Mouse (Mus musculus) kidney, postnatal 0 days (tissue): ENCODE data around the gene Oxnad1. TPM values are rescaled to one million over a fixed set of nuclear protein-coding genes. Genes with fewer than 3 reads are reported as not detected.

Experiments used
- ATAC-seq: fragments of 200-750 bp; cut with Nextera tagmentation; replicated peaks from 2 replicates; pipeline ENCODE4 v1.8.0; 2017; ENCODE audit warnings: low read depth, moderate number of reproducible peaks, moderate TSS enrichment, moderate library complexity; ENCODE audit not compliant: low FRiP score
- DNase-seq: peaks from one replicate; pipeline ENCODE4 v3.0.0-alpha.2; 2016; ENCODE audit warnings: low spot score
- H3K27ac ChIP-seq: fragments of 300-500 bp; sonication (generic); 2 replicates; pipeline ENCODE4 v1.5.1; 2014; ENCODE audit warnings: mild to moderate bottlenecking
- H3K27me3 ChIP-seq: fragments of 300-500 bp; sonication (generic); 2 replicates; pipeline ENCODE4 v1.6.1; 2014; ENCODE audit warnings: low read length, mixed read lengths; ENCODE audit not compliant: insufficient read depth
- H3K36me3 ChIP-seq: fragments of 300-500 bp; sonication (generic); 2 replicates; pipeline ENCODE4 v1.6.1; 2014; ENCODE audit warnings: low read length, mixed read lengths; ENCODE audit not compliant: insufficient read depth
- H3K4me1 ChIP-seq: fragments of 300-500 bp; sonication (generic); replicated peaks from 2 replicates; pipeline ENCODE4 v1.6.1; 2014; ENCODE audit warnings: antibody characterized with exemption, low read length, mixed read lengths; ENCODE audit not compliant: insufficient read depth
- H3K4me2 ChIP-seq: fragments of 300-500 bp; sonication (generic); 2 replicates; pipeline ENCODE4 v1.6.1; 2014; ENCODE audit warnings: mild to moderate bottlenecking, low read length, moderate library complexity, mixed read lengths
- H3K4me3 ChIP-seq: fragments of 300-500 bp; sonication (generic); replicated peaks from 2 replicates; pipeline ENCODE4 v1.5.1; 2014; ENCODE audit warnings: low read depth, low read length
- H3K9ac ChIP-seq: fragments of 300-500 bp; sonication (generic); 2 replicates; pipeline ENCODE4 v1.6.1; 2014; ENCODE audit warnings: low read depth, low read length
- H3K9me3 ChIP-seq: fragments of 300-500 bp; sonication (generic); replicated peaks from 2 replicates; pipeline ENCODE4 v1.6.1; 2016; ENCODE audit warnings: low read length, inconsistent platforms, mixed read lengths
- CTCF ChIP-seq: IDR thresholded peaks from 2 replicates; pipeline ENCODE4 v1.5.1; 2016; ENCODE audit warnings: antibody characterized with exemption, low read depth, mild to moderate bottlenecking, moderate library complexity
- WGBS: fragments of 180-500 bp; shearing (Covaris S2); extraction: QIAGEN DNeasy Blood & Tissue Kit; methylation state at CpG from one replicate; pipeline ENCODE4 v1.1.7; 2014; 5-methylcytosine and 5-hydroxymethylcytosine counted together
- polyA plus RNA-seq: library from polyadenylated mRNA; unstranded; fragments of >200 nt; fragmentation: Nextera tagmentation; extraction: Ambion mirVana; gene quantifications from 2 replicates; pipeline ENCODE4 v1.2.1, GENCODE M21; 2015

Gene Oxnad1
- polyA plus RNA-seq, 1 experiment from 2014 or later: 31.6 TPM

DNA sequence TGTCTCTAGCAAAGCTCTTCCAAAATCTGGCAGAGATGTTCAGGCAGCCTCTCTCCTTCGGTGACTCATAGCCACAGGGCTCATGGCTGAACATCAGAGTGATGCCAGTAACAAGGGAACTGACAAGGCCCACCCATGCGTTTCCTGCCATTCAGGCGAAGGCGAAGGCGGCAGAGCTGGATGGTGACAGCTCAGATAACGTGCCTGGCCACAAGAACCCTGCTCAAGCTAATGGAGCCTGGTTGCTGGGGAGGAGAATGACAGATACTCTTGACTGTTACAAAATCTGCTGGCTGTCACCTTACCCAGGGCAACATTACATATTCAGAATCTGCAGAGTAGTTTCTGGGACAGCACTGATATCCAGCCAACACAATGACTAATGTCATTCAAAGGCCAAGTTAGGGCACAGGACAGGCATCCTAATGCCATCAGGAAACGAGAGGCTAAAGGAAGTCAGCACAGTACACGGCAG lies 11.9 kb upstream of the Oxnad1 start:
- H3K27ac ChIP-seq: no peak overlapping the region; the same call in 1 of the 2 replicates

DNA sequence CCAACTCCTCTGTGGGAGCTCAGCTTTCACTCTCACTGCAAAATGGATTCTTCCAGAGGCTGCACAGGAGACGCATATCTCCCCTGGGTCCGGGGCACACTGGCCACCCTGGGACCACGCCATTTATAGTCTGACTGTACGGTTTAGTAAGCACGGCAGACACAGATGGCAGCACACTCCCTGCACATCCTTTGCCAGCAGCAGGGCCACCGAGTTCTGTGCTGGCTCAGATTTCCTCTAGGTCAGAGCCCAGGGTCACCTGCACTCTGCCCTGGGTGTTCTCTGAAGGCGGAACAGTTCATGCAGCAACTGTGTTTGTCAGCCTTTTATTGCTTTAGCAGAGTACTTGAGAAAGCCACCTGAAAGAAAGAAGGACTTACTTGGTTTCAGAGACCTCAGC lies 11.3 kb upstream of the Oxnad1 start:
- peak; percentile 73 for ATAC-seq
- H3K4me3 ChIP-seq: no peak overlapping the region
- H3K4me2 ChIP-seq: no peak overlapping the region
- 19% methylated on average over 7 of the region's 7 CpGs for WGBS
- no peaks in the 10 kb centered on the region for H3K27me3 ChIP-seq
- no peaks in the 10 kb centered on the region for H3K36me3 ChIP-seq
- TF ChIP-seq CTCF: no peak
- H3K9ac ChIP-seq: no peak overlapping the region
- H3K27ac ChIP-seq: no peak overlapping the region; the same call in 1 of the 2 replicates
- no peaks in the 10 kb centered on the region for H3K4me1 ChIP-seq
- H3K9me3 ChIP-seq: no peaks in the 10 kb centered on the region
- DNase-seq: peak; percentile 65

More for the DNA sequence above, 11.9 kb upstream of the Oxnad1 start:
- H3K4me1 ChIP-seq: no peaks in the 10 kb centered on the region
- H3K9me3 ChIP-seq: no peaks in the 10 kb centered on the region
- WGBS: 37% methylated on average over 8 of the region's 8 CpGs
- H3K4me3 ChIP-seq: no peak overlapping the region
- no peaks in the 10 kb centered on the region for H3K27me3 ChIP-seq
- H3K9ac ChIP-seq: no peak overlapping the region
- DNase-seq (peak; percentile 32), ATAC-seq (peak; percentile 23; the same call in 1 of the 2 replicates)
- H3K4me2 ChIP-seq: no peak overlapping the region
- no peak for TF ChIP-seq CTCF
- no peaks in the 10 kb centered on the region for H3K36me3 ChIP-seq

DNA sequence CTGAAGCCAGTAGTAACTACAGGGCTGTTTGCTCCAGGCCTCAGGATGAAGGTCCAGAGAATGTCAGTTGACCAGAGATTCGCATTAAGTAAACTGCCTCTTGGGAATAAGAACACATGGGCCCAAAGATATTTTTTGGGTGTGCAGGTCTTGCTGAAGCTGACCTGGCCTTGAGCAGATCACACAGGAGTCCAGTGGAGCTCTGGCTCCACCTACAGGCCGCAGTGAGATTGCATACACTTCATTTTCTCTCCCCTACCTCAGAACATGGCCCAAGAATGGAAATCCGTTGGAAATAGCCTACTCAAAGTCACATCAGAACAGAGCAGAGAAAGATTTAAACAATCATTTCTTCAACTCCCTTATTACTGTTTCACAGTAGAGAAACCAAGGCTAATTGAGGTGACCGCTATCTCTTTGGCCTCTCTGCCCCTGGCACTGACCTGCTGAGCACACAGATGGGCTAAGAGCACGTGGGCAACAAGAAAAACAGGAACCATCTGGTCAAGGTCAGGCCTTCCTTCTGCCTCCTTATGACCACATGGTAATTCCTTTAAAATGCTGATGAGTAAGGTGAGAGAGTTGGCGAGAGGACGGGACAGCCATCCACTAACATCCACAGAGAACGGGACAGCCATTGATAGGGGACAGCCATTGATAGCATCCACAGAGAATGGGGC lies 8.1 kb upstream of the Oxnad1 start:
- Histone ChIP-seq H3K4me3 (no peak overlapping the region), H3K9ac (no peak overlapping the region), H3K27me3 (no peaks in the 10 kb centered on the region), H3K4me1 (no peaks in the 10 kb centered on the region), H3K9me3 (no peaks in the 10 kb centered on the region), H3K4me2 (no peak overlapping the region), H3K36me3 (peaks cover 6% of the 10 kb centered on the region), H3K27ac (no peak overlapping the region)
- WGBS: 41% methylated on average over 8 of the region's 8 CpGs
- peak; percentile 97 for TF ChIP-seq CTCF
- ATAC-seq: 0 out of 2 replicates have a peak, but pooled peaks have one; percentile 33
- peak; percentile 80 for DNase-seq

DNA sequence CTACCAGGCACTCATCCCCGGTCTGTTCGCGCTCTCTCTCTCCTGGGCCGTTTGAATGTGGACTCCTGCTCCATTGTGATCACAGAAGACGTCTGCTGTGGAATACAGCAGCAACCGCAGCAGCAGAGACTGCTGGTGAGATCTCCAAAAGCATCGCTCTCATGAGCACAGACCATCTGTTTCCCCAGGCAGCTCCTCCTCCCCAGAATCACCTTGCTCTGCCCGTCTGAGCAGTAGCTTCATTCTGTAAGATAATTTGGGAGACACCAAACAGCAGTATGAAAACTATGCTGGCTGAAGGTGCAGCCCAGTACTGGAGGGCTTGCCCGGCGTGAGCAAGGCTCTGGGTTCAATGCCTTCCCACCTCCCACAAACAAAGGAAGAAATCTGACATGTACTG lies 4.1 kb upstream of the Oxnad1 start:
- Histone ChIP-seq H3K9ac (no peak overlapping the region), H3K9me3 (no peaks in the 10 kb centered on the region), H3K36me3 (peaks cover 17% of the 10 kb centered on the region), H3K27ac (no peak overlapping the region), H3K27me3 (no peaks in the 10 kb centered on the region), H3K4me1 (no peaks in the 10 kb centered on the region), H3K4me2 (no peak overlapping the region), H3K4me3 (no peak overlapping the region)
- TF ChIP-seq CTCF: no peak
- ATAC-seq (no peak), DNase-seq (no peak)
- 84% methylated on average over 10 of the region's 10 CpGs for WGBS

DNA sequence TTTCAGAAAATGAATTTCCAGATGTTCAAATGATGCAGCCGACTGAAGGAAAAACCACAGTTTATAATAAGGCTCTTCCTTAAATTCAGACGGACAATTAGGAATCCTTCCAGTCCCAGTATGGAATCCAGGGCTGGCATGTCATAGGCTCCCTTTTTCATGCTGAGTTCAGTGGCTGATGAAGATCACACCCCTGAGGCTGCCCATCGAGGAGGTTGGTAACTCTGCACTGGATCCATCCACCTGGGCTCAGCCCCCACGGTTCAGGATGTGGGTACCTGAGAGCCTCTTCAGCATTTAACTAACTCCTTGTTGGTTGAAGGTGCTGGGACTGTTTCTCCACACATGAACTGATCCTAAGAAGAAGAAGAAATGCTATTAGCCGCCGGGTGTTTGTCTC lies 2.3 kb upstream of the Oxnad1 start:
- 96% methylated on average over 6 of the region's 6 CpGs for WGBS

DNA sequence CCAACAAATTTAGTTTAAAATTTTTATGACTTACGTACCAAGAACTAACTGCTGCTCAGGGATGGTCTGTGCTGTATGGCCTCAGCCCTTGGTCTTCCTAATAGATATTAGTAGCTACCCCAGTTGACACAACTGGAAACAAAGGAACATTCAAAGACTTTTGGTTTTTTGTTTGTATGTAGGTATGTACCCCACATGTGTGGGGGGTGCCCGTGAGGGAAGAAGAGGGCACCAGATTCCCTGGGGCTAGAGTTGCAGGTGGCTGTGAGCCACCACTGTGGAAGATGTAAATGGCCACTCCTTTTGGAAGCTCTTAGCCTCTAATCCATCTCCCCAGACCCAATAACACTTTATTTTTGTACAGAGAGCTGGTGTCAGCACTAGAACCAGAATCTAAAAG lies 1.7 kb upstream of the Oxnad1 start:
- Histone ChIP-seq H3K27ac (no peak overlapping the region), H3K9ac (no peak overlapping the region), H3K9me3 (no peaks in the 10 kb centered on the region), H3K27me3 (no peaks in the 10 kb centered on the region), H3K4me2 (no peak overlapping the region), H3K36me3 (peaks cover 17% of the 10 kb centered on the region), H3K4me1 (peaks cover 6% of the 10 kb centered on the region; the same call in 1 of the 2 replicates), H3K4me3 (no peak overlapping the region)
- DNase-seq (no peak), ATAC-seq (no peak)
- TF ChIP-seq CTCF: no peak
- WGBS: 92% methylated on average over 2 of the region's 2 CpGs

More for the DNA sequence above, 2.3 kb upstream of the Oxnad1 start:
- Histone ChIP-seq H3K27ac (no peak overlapping the region), H3K36me3 (peaks cover 17% of the 10 kb centered on the region), H3K27me3 (no peaks in the 10 kb centered on the region), H3K4me2 (no peak overlapping the region), H3K4me1 (peaks cover 6% of the 10 kb centered on the region; the same call in 1 of the 2 replicates), H3K4me3 (no peak overlapping the region), H3K9ac (no peak overlapping the region), H3K9me3 (no peaks in the 10 kb centered on the region)
- TF ChIP-seq CTCF: no peak
- no peak for ATAC-seq
- DNase-seq: no peak
